Mouse (Mus musculus) cerebellum, adult 2 months (tissue): ENCODE results near the gene Rc3h2.

Experiments
- CTCF ChIP-seq: fragments of 200-500 bp; IDR thresholded peaks from 2 replicates; pipeline ENCODE4 v1.5.1; 2011; ENCODE audit warnings: low read depth, mild to moderate bottlenecking, control low read depth, low read length, moderate library complexity, borderline replicate concordance; ENCODE audit not compliant: insufficient read depth
- POLR2A ChIP-seq: fragments of 200-500 bp; IDR thresholded peaks from 2 replicates; pipeline ENCODE4 v1.6.1; 2011; ENCODE audit warnings: low read length, control low read depth, borderline replicate concordance; ENCODE audit not compliant: insufficient read depth

DNA sequence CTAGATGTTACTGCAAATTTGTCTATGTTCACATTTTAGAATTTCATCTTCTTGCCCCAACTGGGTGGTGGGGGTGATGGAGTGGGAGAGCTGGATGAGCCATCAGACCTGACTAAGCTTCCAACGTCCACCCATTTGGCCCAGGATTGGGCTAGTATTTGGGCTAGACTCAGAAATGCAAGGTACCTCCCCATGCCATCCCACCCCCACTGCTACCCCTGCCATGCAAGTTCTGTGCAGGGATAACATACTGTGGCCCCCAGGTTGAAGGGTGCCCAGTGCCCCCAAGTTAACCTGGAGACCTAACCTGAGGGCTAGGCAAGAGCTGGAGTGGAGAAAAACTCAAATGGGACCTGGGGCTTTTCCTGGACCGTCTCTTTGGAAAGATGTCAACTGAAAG, 62.8 kb downstream of the Rc3h2 start:
- TF ChIP-seq POLR2A (no peak), CTCF (no peak)
